Mouse (Mus musculus): ENCODE measurements at regions not wholly inside any gene's neighbourhood (a gene's known extent, or its start where the extent isn't known, plus 50 kb on each side); places are given as distances from the start of the nearest gene placed in this dataset.
A peak's percentile ranks its signal among the peaks of the same experiment; 100 is the strongest.

DNA sequence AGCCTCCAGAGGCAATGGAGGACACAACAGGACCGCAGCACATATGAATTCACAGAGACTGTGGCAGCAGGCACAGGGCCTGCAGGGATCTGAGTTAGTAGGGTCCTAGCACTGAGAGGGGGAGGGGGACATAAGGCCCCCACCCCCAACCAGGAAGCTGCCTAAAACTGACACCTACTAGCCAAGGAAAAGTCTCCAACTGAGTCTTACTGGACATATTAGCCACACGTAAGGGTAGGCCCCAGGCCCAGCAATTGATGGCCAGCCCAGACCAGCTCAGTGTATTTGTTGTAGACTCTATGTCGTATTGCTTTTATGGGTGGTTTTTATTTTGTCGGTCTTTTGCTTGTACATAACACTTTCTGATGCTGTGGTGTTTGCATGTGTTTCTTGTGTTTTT, 153.4 kb upstream of the Map3k1 start:
- no peak overlapping the region for H3K27ac ChIP-seq (ENCODE audit: low read length)

DNA sequence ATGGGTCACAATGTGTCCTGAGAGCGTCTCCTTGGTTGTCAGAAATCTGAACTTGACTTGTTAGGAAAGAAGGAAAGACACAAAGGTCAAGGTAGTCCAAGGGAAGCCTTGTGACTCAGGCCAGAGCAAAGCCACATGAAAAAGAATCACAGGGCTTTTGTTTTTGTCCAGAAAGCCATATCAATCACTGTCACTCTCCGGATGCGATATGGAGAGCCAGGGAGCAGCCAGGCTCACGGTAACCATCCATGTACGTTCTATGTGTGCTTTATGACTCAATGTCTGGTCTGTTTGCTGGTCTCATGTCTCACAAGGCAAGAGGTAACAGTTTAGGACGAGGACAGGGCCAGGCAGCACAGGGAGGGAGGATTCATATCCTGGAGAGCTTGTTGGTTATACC, 157.3 kb upstream of the Map3k1 start:
- no peaks in the 10 kb centered on the region for H3K27me3 ChIP-seq (ENCODE audit: control insufficient read depth, insufficient read depth, low read length)
- no peak for ATAC-seq (ENCODE audit: insufficient number of reproducible peaks, insufficient read depth, low FRiP score, low read depth)
- 30% methylated on average over 6 of the region's 6 CpGs for WGBS
- no peak overlapping the region for H3K4me2 ChIP-seq (replicated peaks; ENCODE audit: low read depth, low read length)
- 0 out of 2 replicates have a peak overlapping the region, but pooled peaks have one; percentile 10 for H3K27ac ChIP-seq (ENCODE audit: low read length)
- peaks cover 14% of the 10 kb centered on the region for H3K4me1 ChIP-seq (ENCODE audit: control insufficient read depth, insufficient read depth, low read length)
- no peaks in the 10 kb centered on the region for H3K9me3 ChIP-seq (ENCODE audit: control insufficient read depth, low read depth, low read length)
- H3K9ac ChIP-seq (replicated peaks; ENCODE audit: low read depth, low read length), result no peak overlapping the region
- no peak overlapping the region for H3K4me3 ChIP-seq (ENCODE audit: low read depth, low read length)
- H3K36me3 ChIP-seq (ENCODE audit: control insufficient read depth, insufficient read depth, low read length), result no peaks in the 10 kb centered on the region

More for the DNA sequence above, 153.4 kb upstream of the Map3k1 start:
- ATAC-seq (ENCODE audit: insufficient number of reproducible peaks, insufficient read depth, low FRiP score, low read depth), result no peak
- Histone ChIP-seq H3K36me3 (ENCODE audit: control insufficient read depth, insufficient read depth, low read length) (no peaks in the 10 kb centered on the region), H3K4me1 (ENCODE audit: control insufficient read depth, insufficient read depth, low read length) (peaks cover 5% of the 10 kb centered on the region), H3K9me3 (ENCODE audit: control insufficient read depth, low read depth, low read length) (no peaks in the 10 kb centered on the region), H3K9ac (replicated peaks; ENCODE audit: low read depth, low read length) (no peak overlapping the region), H3K4me3 (ENCODE audit: low read depth, low read length) (no peak overlapping the region), H3K27me3 (ENCODE audit: control insufficient read depth, insufficient read depth, low read length) (no peaks in the 10 kb centered on the region), H3K4me2 (replicated peaks; ENCODE audit: low read depth, low read length) (no peak overlapping the region)
- WGBS, result 88% methylated on average over 4 of the region's 4 CpGs

DNA sequence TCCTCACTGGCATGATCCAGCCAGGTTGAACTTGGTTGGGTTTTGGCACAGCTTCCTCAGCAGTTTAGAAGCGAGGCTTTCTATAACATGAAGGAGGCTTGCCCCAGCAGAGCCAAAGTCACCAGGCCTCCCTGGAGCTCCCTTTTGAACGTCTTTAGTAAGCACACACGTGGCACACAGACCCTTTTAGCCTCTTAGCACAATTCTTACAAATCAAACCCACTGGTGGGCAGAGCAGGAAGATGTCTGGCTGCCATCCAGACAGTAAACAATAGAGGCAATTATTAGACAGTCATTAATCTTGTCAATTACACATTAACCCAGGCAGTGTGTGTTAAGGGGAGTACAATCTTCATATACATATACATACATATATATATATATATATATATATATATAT, 157.8 kb upstream of the Map3k1 start:
- peaks cover 14% of the 10 kb centered on the region for H3K4me1 ChIP-seq (ENCODE audit: control insufficient read depth, insufficient read depth, low read length)
- H3K4me2 ChIP-seq (replicated peaks; ENCODE audit: low read depth, low read length), result no peak overlapping the region
- no peaks in the 10 kb centered on the region for H3K27me3 ChIP-seq (ENCODE audit: control insufficient read depth, insufficient read depth, low read length)
- H3K36me3 ChIP-seq (ENCODE audit: control insufficient read depth, insufficient read depth, low read length), result no peaks in the 10 kb centered on the region
- no peak overlapping the region for H3K4me3 ChIP-seq (ENCODE audit: low read depth, low read length)
- ATAC-seq (ENCODE audit: insufficient number of reproducible peaks, insufficient read depth, low FRiP score, low read depth), result no peak
- H3K9ac ChIP-seq (replicated peaks; ENCODE audit: low read depth, low read length), result no peak overlapping the region
- WGBS, result 17% methylated on average over 3 of the region's 3 CpGs
- 0 out of 2 replicates have a peak overlapping the region, but pooled peaks have one; percentile 10 for H3K27ac ChIP-seq (ENCODE audit: low read length)
- no peaks in the 10 kb centered on the region for H3K9me3 ChIP-seq (ENCODE audit: control insufficient read depth, low read depth, low read length)

DNA sequence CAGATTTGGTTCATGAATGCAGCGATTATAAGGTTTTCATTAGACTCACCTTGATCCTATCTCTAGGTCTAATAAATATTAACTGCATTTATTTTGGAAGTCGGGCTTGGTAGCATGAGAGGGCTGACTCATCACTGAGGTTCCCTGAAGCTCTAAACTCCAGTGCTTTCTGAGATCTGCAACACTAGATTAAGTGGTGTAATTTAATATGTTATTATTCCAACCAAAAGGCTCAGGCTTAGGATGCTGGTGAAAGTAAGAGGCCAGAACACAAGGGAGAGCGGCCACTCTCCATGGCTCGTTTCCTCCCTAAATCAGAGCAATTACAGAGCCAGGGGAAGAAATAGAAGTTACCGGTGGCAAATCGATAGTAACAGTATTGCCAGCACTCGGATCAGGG, 159.4 kb upstream of the Map3k1 start:
- ATAC-seq (ENCODE audit: insufficient number of reproducible peaks, insufficient read depth, low FRiP score, low read depth), result no peak
- WGBS, result 66% methylated on average over 7 of the region's 7 CpGs

DNA sequence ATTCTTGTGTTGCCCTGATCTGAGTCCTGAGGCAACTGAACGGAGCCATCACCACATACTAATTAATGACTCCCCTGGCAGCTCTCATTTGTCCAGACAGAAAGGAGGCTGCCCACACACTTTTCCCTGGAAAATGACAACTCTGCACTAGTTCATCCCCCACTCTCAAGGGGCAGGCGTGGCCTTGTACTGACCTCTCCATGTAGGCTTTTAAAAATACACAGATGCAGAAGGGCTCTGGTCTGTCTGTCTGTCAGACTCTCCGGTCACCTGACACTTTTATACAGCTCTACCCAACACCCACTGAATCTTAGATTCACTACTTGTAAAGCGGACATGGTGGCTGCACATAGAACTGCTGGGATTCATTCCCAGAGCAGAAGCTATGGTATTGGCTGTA, 165.5 kb upstream of the Map3k1 start:
- H3K9me3 ChIP-seq (ENCODE audit: control insufficient read depth, low read depth, low read length), result no peaks in the 10 kb centered on the region
- no peak overlapping the region for H3K4me3 ChIP-seq (ENCODE audit: low read depth, low read length)
- H3K4me1 ChIP-seq (ENCODE audit: control insufficient read depth, insufficient read depth, low read length), result peaks cover 14% of the 10 kb centered on the region
- H3K27me3 ChIP-seq (ENCODE audit: control insufficient read depth, insufficient read depth, low read length), result no peaks in the 10 kb centered on the region
- WGBS, result 42% methylated on average over 4 of the region's 4 CpGs
- H3K27ac ChIP-seq (ENCODE audit: low read length), result no peak overlapping the region
- H3K9ac ChIP-seq (replicated peaks; ENCODE audit: low read depth, low read length), result no peak overlapping the region
- no peak for ATAC-seq (ENCODE audit: insufficient number of reproducible peaks, insufficient read depth, low FRiP score, low read depth)
- H3K4me2 ChIP-seq (replicated peaks; ENCODE audit: low read depth, low read length), result no peak overlapping the region
- no peaks in the 10 kb centered on the region for H3K36me3 ChIP-seq (ENCODE audit: control insufficient read depth, insufficient read depth, low read length)

More for the DNA sequence above, 159.4 kb upstream of the Map3k1 start:
- Histone ChIP-seq H3K4me1 (ENCODE audit: control insufficient read depth, insufficient read depth, low read length) (peaks cover 14% of the 10 kb centered on the region), H3K27me3 (ENCODE audit: control insufficient read depth, insufficient read depth, low read length) (no peaks in the 10 kb centered on the region), H3K36me3 (ENCODE audit: control insufficient read depth, insufficient read depth, low read length) (no peaks in the 10 kb centered on the region), H3K4me3 (ENCODE audit: low read depth, low read length) (no peak overlapping the region), H3K27ac (ENCODE audit: low read length) (no peak overlapping the region), H3K9me3 (ENCODE audit: control insufficient read depth, low read depth, low read length) (no peaks in the 10 kb centered on the region), H3K4me2 (replicated peaks; ENCODE audit: low read depth, low read length) (no peak overlapping the region), H3K9ac (replicated peaks; ENCODE audit: low read depth, low read length) (no peak overlapping the region)

DNA sequence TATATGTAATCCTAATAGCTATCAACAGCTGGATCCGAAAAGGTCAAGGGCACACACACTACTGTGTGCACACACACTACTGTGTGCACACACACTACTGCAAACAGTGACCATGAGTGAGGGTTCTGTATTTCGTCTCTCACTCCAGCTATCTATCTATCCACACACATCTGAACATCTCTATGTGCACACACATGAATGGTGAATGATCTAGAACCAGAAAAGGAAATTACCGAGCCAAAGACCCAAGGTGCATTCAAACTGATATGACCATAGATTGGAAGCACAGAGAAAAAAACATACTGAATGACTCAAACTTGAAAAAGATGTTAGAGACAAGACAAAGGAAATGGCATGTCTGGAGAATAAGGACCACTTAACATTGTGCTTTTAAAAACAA, 166.8 kb upstream of the Map3k1 start:
- Histone ChIP-seq H3K9ac (replicated peaks; ENCODE audit: low read depth, low read length) (no peak overlapping the region), H3K4me2 (replicated peaks; ENCODE audit: low read depth, low read length) (no peak overlapping the region), H3K36me3 (ENCODE audit: control insufficient read depth, insufficient read depth, low read length) (no peaks in the 10 kb centered on the region), H3K9me3 (ENCODE audit: control insufficient read depth, low read depth, low read length) (no peaks in the 10 kb centered on the region), H3K27ac (ENCODE audit: low read length) (no peak overlapping the region), H3K4me3 (ENCODE audit: low read depth, low read length) (no peak overlapping the region), H3K4me1 (ENCODE audit: control insufficient read depth, insufficient read depth, low read length) (peaks cover 24% of the 10 kb centered on the region), H3K27me3 (ENCODE audit: control insufficient read depth, insufficient read depth, low read length) (no peaks in the 10 kb centered on the region)
- no peak for ATAC-seq (ENCODE audit: insufficient number of reproducible peaks, insufficient read depth, low FRiP score, low read depth)
- WGBS, result 85% methylated on average over 3 of the region's 3 CpGs

DNA sequence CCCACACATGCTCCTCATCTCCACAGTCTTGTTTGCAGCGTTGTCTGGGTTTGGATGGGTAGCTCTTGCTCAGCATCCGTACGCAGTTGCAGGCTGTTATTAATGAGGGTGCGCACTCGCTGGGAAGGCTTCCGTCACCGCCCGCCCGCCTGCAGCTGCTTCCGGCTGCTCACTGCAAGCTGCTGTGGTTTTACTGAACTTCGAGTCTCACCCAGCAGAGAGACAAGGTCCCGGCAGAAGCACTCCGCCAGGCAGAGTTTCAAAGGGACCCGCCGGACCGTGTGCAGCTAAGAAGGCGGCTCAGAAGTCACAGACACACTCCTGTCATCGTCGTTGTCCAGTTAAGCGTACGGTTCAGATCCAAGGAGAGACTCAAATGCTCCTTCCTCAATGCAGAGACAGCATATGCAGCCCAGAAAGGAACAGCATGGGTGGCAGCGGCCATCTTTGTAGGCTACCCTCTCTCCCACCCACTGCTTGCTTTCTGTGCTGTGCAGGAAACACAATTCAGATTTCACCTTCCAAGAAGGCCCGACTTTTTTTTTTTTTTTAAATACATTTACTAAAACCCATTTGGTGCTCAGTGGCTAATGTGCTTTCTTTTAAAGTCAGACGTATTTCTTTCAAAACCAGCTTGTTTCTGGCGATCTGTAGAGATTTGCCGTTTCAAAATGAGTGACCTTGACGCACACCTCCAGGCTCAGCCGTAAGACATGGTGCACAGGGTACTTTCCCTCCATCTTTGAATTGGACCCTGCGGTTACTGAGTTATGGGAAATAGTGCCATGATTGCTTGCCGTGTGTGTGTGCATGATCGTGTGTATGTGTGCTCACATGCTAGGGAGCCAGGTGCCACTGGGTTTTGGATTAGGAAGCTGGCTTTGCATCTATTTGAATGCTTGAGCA, 169.2 kb upstream of the Map3k1 start:
- H3K4me2 ChIP-seq (replicated peaks; ENCODE audit: low read depth, low read length), result no peak overlapping the region
- no peak overlapping the region for H3K4me3 ChIP-seq (ENCODE audit: low read depth, low read length)
- ATAC-seq (ENCODE audit: insufficient number of reproducible peaks, insufficient read depth, low FRiP score, low read depth), result no peak
- 80% methylated on average over 31 of the region's 31 CpGs for WGBS
- no peaks in the 10 kb centered on the region for H3K9me3 ChIP-seq (ENCODE audit: control insufficient read depth, low read depth, low read length)
- H3K27me3 ChIP-seq (ENCODE audit: control insufficient read depth, insufficient read depth, low read length), result no peaks in the 10 kb centered on the region
- H3K27ac ChIP-seq (ENCODE audit: low read length), result no peak overlapping the region
- H3K4me1 ChIP-seq (ENCODE audit: control insufficient read depth, insufficient read depth, low read length), result peaks cover 25% of the 10 kb centered on the region
- H3K9ac ChIP-seq (replicated peaks; ENCODE audit: low read depth, low read length), result no peak overlapping the region
- no peaks in the 10 kb centered on the region for H3K36me3 ChIP-seq (ENCODE audit: control insufficient read depth, insufficient read depth, low read length)

DNA sequence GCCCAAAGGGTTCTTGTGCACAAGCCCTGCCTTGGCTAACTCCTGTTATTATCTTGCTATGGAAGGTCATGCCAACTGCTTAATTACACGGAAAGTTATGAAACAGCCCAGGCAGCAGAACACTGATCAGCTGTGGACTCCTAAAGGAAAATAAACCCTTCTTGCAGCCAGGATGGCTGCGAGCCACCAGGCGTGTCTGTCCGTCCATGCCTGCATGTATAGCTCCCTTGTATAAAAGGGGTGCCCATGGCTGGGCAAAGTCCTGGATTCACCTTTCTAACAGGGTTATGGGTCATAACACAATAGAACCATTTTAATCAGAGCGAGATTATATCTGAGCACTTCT, 169.9 kb upstream of the Map3k1 start:
- Histone ChIP-seq H3K4me2 (replicated peaks; ENCODE audit: low read depth, low read length) (peak overlapping the region; percentile 22; the same call in 1 of the 2 replicates), H3K9me3 (ENCODE audit: control insufficient read depth, low read depth, low read length) (no peaks in the 10 kb centered on the region), H3K27ac (ENCODE audit: low read length) (no peak overlapping the region; the same call in 1 of the 2 replicates), H3K36me3 (ENCODE audit: control insufficient read depth, insufficient read depth, low read length) (no peaks in the 10 kb centered on the region), H3K9ac (replicated peaks; ENCODE audit: low read depth, low read length) (no peak overlapping the region), H3K4me3 (ENCODE audit: low read depth, low read length) (no peak overlapping the region), H3K4me1 (ENCODE audit: control insufficient read depth, insufficient read depth, low read length) (peaks cover 25% of the 10 kb centered on the region), H3K27me3 (ENCODE audit: control insufficient read depth, insufficient read depth, low read length) (no peaks in the 10 kb centered on the region)
- ATAC-seq (ENCODE audit: insufficient number of reproducible peaks, insufficient read depth, low FRiP score, low read depth), result no peak
- 51% methylated on average over 5 of the region's 5 CpGs for WGBS
